Mouse (Mus musculus) ES-Bruce4 (cell line): Measurements from ENCODE around the gene Cd80.

Experiments
- CTCF ChIP-seq: IDR thresholded peaks from one replicate; pipeline ENCODE4 v1.8.1; 2011; ENCODE audit warnings: low read depth, low read length
- EP300 ChIP-seq: IDR thresholded peaks from 2 replicates; pipeline ENCODE4 v1.6.1; 2011; ENCODE audit warnings: low read depth, low read length; ENCODE audit not compliant: insufficient read depth
- POLR2A ChIP-seq: IDR thresholded peaks from one replicate; pipeline ENCODE4 v1.8.1; 2011; ENCODE audit warnings: low read length; ENCODE audit not compliant: insufficient read depth

GRCm38 (mm10) chr16:38442216-38442615, 13.1 kb upstream of the Cd80 start:
- TF ChIP-seq EP300 (no peak), CTCF (no peak), POLR2A (no peak)
